Mouse (Mus musculus) midbrain, embryonic 13.5 days (tissue): ENCODE data around the gene Rab19. TPM values are rescaled to one million over a fixed set of nuclear protein-coding genes. Genes with fewer than 3 reads are reported as not detected.

Experiments used
- ATAC-seq: fragments of 200-750 bp; cut with Nextera tagmentation; 2 replicates; pipeline ENCODE4 v1.8.0; 2017; ENCODE audit warnings: mild to moderate bottlenecking, moderate TSS enrichment, moderate library complexity
- H3K27ac ChIP-seq: fragments of 300-500 bp; sonication (generic); 2 replicates; pipeline ENCODE4 v1.5.1; 2015; ENCODE audit warnings: inconsistent platforms, mild to moderate bottlenecking, moderate library complexity
- H3K27me3 ChIP-seq: fragments of 300-500 bp; sonication (generic); 2 replicates; pipeline ENCODE4 v1.6.1; 2015; ENCODE audit warnings: mild to moderate bottlenecking, inconsistent platforms
- H3K36me3 ChIP-seq: fragments of 300-500 bp; sonication (generic); 2 replicates; pipeline ENCODE4 v1.6.1; 2015; ENCODE audit warnings: mild to moderate bottlenecking, inconsistent platforms
- H3K4me1 ChIP-seq: fragments of 300-500 bp; sonication (generic); replicated peaks from 2 replicates; pipeline ENCODE4 v1.6.1; 2015; ENCODE audit warnings: inconsistent platforms
- H3K4me2 ChIP-seq: fragments of 300-500 bp; sonication (generic); replicated peaks from 2 replicates; pipeline ENCODE4 v1.6.1; 2015; ENCODE audit warnings: moderate library complexity, mild to moderate bottlenecking, inconsistent platforms
- H3K4me3 ChIP-seq: fragments of 300-500 bp; sonication (generic); replicated peaks from 2 replicates; pipeline ENCODE4 v1.5.1; 2015; ENCODE audit warnings: mild to moderate bottlenecking, inconsistent platforms
- H3K9ac ChIP-seq: fragments of 300-500 bp; sonication (generic); replicated peaks from 2 replicates; pipeline ENCODE4 v1.6.1; 2015; ENCODE audit warnings: mild to moderate bottlenecking, inconsistent platforms
- H3K9me3 ChIP-seq: fragments of 300-500 bp; sonication (generic); 2 replicates; pipeline ENCODE4 v1.6.1; 2016; ENCODE audit warnings: mild to moderate bottlenecking, inconsistent platforms
- WGBS: fragments of 180-500 bp; shearing (Covaris S2); methylation state at CpG from one replicate; pipeline ENCODE4 v1.1.7; 2015; 5-methylcytosine and 5-hydroxymethylcytosine counted together
- polyA plus RNA-seq: library from polyadenylated mRNA; unstranded; fragments of >200 nt; fragmentation: Nextera tagmentation; extraction: Ambion mirVana; gene quantifications from 2 replicates; pipeline ENCODE4 v1.2.1, GENCODE M21; 2015

The Rab19 gene
- polyA plus RNA-seq: 0.23 and 0.34 TPM in 2 replicates

DNA sequence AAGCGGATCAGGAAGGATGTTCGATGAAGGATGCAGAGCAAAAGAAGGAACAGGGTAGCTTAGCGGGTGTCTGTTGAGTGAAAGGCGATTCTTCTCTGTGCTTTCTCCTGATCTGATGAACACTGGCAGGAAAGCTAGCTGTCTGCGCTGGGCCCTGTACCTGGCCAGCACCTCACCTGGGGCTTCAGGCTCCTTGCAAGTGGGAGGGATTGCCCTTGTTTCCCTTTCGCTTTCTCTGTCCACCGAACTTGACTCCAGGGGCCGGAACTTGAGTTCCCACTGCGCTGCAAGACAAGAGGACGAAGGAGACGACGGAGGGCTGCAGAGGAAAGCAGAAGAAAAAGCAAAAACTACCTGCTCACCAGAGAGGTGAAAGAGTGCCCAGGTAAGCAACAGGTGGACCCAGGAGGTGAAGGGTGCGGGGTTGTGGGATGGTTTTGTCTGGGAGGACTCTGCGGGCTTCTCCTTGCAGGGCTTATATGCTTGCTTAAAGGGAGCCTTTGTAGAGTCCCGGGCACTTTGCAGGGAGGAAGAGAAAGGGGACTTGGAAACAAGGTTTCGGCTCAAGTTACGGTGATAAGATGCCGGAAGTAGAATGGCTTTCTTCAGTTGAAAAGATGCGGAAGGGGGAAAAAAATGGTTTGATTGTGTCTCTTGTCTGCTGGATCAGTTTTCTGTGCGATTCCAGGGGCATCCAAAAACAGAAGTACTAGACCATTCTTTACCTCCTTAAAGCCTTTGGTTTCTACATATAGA, at the start of gene Rab19:
TSS of gene Rab19 (plus strand) at position 51 of the 756 bp plus-strand sequence.
- Histone ChIP-seq H3K27me3 (peaks cover 24% of the 10 kb centered on the region), H3K36me3 (no peaks in the 10 kb centered on the region), H3K4me2 (peak within 1 kb of the TSS; percentile 44), H3K4me1 (peaks cover 12% of the 10 kb centered on the region), H3K9ac (no peak within 1 kb of the TSS), H3K9me3 (no peaks in the 10 kb centered on the region), H3K27ac (no peak within 1 kb of the TSS), H3K4me3 (peak within 1 kb of the TSS; percentile 21)
- no peak for ATAC-seq
- WGBS: 8% methylated on average over 20 of the region's 20 CpGs

DNA sequence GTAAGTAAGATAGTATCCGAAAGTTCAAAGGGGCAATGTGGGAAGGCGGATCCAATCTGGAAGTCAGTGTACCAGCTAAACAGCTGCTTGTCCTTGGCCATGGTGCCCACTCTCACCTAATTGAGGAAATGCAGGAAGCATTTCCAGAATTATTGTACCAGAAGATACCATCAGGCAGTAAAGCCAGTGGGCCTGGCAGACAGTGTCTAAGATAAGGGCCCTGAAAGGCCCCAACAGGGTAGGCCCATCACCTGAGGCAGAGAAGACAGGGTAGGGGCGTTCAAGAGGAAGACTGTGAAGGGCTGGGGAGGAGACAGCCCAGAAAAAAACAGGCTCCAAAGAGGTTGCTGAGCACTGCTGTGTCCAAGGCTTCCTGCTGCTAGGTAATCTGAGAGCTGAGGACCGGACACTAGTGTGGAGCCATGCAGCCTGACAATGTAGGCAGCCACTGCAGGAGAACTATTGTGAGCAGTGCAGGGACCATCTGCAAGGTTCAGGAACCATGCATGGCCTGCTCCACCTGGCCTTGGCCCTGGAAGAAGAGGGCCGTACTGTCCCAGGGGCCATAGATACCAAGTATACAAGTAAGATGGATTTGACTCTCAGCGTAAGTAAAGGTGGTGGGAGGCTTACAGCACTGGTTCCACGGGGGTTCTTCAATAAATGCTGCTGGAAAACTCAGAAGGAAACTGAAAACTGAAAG, 48.8 kb upstream of the Rab19 start:
- H3K27ac ChIP-seq: no peak overlapping the region
- H3K4me1 ChIP-seq: no peaks in the 10 kb centered on the region
- H3K36me3 ChIP-seq: peaks cover 48% of the 10 kb centered on the region
- no peak for ATAC-seq
- no peak overlapping the region for H3K4me3 ChIP-seq
- H3K9me3 ChIP-seq: no peaks in the 10 kb centered on the region
- H3K4me2 ChIP-seq: no peak overlapping the region
- no peaks in the 10 kb centered on the region for H3K27me3 ChIP-seq
- H3K9ac ChIP-seq: no peak overlapping the region
- WGBS: 82% methylated on average over 7 of the region's 7 CpGs

DNA sequence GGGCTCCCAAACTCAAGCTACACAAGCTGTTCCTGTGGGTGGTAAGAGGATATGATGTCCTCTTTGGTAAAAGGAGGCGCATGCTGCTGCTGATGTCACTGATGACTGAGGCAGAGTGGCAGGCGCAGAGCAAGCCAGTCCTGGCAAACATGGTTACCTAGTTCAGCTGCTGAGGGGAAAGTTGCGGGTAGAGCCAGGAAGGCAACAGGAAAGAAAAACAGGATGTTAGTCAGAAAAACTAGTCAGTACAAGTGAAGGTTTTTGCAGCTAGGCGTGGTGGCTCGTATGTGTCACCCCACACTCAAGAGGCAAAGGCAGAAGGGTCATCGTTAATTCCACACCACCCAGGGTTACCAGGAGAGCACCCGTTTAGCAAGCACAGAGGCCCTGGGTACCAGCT, 46.8 kb upstream of the Rab19 start:
- WGBS: 95% methylated on average over 7 of the region's 7 CpGs
- Histone ChIP-seq H3K9ac (no peak overlapping the region), H3K4me2 (no peak overlapping the region), H3K27ac (no peak overlapping the region), H3K27me3 (no peaks in the 10 kb centered on the region), H3K4me1 (no peaks in the 10 kb centered on the region), H3K4me3 (no peak overlapping the region), H3K36me3 (peaks cover 58% of the 10 kb centered on the region), H3K9me3 (no peaks in the 10 kb centered on the region)
- ATAC-seq: no peak

DNA sequence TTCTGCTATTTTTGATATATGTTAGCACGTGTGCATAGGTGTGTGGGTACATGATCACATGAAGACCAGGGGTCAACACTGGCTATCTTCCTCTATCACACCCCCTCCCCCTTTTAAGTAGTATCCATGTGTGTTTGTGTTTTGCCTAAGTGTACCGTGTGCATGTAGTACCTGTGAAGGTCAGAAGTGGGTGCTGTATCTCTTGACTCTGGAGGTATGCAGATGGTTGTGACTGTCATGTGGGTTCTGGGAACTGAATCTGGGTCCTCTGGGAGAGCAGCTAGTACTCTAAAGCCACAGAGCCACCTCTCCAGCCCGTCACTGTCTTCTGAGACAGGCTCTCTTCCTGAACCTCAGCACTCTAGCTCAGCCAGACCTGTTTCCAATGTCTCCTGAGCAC, 46.1 kb upstream of the Rab19 start:
- H3K27me3 ChIP-seq: no peaks in the 10 kb centered on the region
- no peak for ATAC-seq
- no peak overlapping the region for H3K9ac ChIP-seq
- H3K4me3 ChIP-seq: no peak overlapping the region
- H3K27ac ChIP-seq: no peak overlapping the region
- no peaks in the 10 kb centered on the region for H3K4me1 ChIP-seq
- H3K9me3 ChIP-seq: no peaks in the 10 kb centered on the region
- no peak overlapping the region for H3K4me2 ChIP-seq
- H3K36me3 ChIP-seq: peaks cover 57% of the 10 kb centered on the region
- 94% methylated on average over 3 of the region's 3 CpGs for WGBS

DNA sequence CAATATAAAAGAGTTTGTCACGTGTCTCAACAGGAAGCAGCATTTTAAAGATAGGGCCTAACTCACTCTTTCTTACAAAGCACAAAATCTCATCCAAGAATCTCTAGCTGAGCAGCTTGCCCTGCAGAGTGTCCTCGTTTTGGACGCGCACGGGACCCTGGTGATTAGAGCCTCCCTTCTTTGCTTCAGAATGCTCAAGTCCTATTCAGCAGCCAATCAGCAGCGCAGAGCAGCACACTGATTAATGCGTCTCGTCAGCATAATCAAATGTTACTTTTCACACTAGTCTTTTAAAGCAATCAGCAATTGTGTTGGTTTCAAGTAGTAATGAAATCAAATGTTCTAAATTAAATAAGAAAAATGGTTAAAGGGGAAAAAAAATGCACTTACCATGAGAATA, 42.6 kb upstream of the Rab19 start:
- Histone ChIP-seq H3K4me1 (no peaks in the 10 kb centered on the region), H3K4me2 (no peak overlapping the region), H3K9me3 (no peaks in the 10 kb centered on the region), H3K27me3 (no peaks in the 10 kb centered on the region), H3K36me3 (peaks cover 71% of the 10 kb centered on the region), H3K4me3 (no peak overlapping the region), H3K27ac (no peak overlapping the region), H3K9ac (no peak overlapping the region)
- no peak for ATAC-seq
- WGBS: 83% methylated on average over 8 of the region's 8 CpGs

DNA sequence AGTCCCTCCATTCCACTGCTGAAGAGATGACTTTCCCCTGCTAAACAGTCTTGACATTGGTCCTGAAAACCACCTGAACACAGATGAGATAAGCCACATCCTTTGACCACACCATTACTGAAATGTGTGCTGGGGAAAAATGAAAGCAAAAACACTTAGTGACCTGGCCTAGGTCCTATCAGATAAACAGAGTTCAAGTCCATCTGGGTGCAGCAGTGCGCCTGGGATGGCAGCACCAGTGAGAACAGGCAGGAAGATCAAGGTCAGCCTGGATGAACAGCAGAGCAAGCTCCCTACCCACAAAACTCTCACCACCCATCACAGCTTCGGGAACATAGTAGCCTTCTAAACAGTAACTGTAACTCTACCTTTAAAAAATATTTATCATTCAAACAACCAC, 39.2 kb upstream of the Rab19 start:
- Histone ChIP-seq H3K9me3 (no peaks in the 10 kb centered on the region), H3K27me3 (no peaks in the 10 kb centered on the region), H3K4me3 (no peak overlapping the region), H3K4me2 (no peak overlapping the region), H3K27ac (no peak overlapping the region), H3K36me3 (peaks cover 52% of the 10 kb centered on the region), H3K9ac (no peak overlapping the region), H3K4me1 (peaks cover 20% of the 10 kb centered on the region)
- ATAC-seq: no peak
- WGBS: 82% methylated on average over 2 of the region's 2 CpGs

DNA sequence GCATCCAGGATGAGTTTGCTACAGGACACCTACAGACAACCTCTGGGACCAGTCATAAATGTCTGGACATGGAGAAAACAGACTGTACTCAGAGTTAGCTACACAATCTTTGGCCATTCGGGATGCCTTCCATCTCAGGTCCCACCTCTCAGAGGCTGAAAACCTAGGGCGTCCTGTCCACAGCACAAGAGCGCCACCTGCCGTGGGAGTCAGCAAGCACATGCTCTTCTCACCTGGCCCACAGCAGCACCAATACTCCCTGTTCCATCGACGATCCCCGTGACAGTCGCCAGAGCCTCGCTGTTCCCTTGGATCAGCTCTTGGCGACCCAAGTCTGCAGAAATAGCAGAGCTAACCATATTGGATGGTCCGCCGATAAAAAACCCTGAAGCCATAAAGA, 37.0 kb upstream of the Rab19 start:
- H3K9me3 ChIP-seq: no peaks in the 10 kb centered on the region
- WGBS: 21% methylated on average over 12 of the region's 12 CpGs
- ATAC-seq: peak; percentile 72

DNA sequence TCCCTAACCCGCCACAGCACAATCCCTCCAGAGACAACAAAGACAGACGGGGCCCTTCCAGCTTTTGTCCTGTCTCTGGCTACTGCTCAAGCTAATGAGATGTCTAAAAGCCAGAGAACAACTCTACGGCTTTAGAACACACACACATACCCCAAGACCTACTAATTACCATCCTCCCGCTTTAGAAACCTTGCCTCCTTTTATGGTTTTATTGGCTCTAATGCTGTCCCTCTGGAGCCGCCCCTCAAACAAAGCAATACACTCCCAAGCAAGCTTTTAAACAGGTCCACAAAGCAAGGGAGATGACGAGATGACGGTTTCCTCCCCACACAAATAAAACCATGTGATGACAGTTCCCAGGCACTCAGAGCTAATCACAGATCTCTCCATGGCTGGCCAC, 35.5 kb upstream of the Rab19 start:
- 10% methylated on average over 7 of the region's 7 CpGs for WGBS
- no peak overlapping the region for H3K4me2 ChIP-seq
- no peak overlapping the region for H3K4me3 ChIP-seq
- no peaks in the 10 kb centered on the region for H3K27me3 ChIP-seq
- H3K9me3 ChIP-seq: no peaks in the 10 kb centered on the region
- peak overlapping the region; percentile 68 for H3K27ac ChIP-seq
- peak; percentile 41 for ATAC-seq
- H3K36me3 ChIP-seq: peaks cover 47% of the 10 kb centered on the region
- no peak overlapping the region for H3K9ac ChIP-seq
- peaks cover 44% of the 10 kb centered on the region for H3K4me1 ChIP-seq

More for the DNA sequence above, 37.0 kb upstream of the Rab19 start:
- H3K4me1 ChIP-seq: peaks cover 41% of the 10 kb centered on the region
- no peaks in the 10 kb centered on the region for H3K27me3 ChIP-seq
- peaks cover 35% of the 10 kb centered on the region for H3K36me3 ChIP-seq
- H3K4me3 ChIP-seq: no peak overlapping the region
- H3K9ac ChIP-seq: no peak overlapping the region
- no peak overlapping the region for H3K4me2 ChIP-seq
- H3K27ac ChIP-seq: no peak overlapping the region

DNA sequence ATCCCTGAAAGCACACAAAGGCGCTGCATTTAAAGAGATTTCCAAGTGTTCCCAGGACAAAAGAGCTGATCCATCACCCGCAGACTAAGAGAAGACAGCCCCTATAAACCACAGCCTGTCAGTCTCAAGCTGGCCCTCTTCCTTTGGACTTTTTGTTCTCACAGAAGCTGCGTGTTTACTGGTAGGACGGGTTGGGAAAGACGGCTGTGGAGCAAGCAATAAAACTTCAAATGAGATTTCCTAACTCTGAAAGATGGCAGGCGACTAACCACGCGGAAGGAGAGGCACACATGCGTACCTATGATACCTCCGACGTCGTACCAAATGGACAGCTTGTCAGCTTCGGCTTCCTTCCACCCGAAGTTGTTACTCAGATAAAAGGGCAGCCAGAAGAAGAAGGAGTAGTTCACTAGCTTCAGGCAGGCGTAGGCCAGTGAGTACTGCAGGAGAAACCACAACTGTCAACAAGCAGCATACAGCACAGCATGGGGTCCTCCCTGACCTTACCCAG, 33.9 kb upstream of the Rab19 start:
- Histone ChIP-seq H3K27ac (peak overlapping the region; percentile 77), H3K4me3 (no peak overlapping the region), H3K4me1 (peaks cover 44% of the 10 kb centered on the region), H3K4me2 (no peak overlapping the region), H3K36me3 (peaks cover 50% of the 10 kb centered on the region), H3K9ac (no peak overlapping the region), H3K27me3 (no peaks in the 10 kb centered on the region), H3K9me3 (no peaks in the 10 kb centered on the region)
- ATAC-seq: no peak
- 5% methylated on average over 15 of the region's 15 CpGs for WGBS

DNA sequence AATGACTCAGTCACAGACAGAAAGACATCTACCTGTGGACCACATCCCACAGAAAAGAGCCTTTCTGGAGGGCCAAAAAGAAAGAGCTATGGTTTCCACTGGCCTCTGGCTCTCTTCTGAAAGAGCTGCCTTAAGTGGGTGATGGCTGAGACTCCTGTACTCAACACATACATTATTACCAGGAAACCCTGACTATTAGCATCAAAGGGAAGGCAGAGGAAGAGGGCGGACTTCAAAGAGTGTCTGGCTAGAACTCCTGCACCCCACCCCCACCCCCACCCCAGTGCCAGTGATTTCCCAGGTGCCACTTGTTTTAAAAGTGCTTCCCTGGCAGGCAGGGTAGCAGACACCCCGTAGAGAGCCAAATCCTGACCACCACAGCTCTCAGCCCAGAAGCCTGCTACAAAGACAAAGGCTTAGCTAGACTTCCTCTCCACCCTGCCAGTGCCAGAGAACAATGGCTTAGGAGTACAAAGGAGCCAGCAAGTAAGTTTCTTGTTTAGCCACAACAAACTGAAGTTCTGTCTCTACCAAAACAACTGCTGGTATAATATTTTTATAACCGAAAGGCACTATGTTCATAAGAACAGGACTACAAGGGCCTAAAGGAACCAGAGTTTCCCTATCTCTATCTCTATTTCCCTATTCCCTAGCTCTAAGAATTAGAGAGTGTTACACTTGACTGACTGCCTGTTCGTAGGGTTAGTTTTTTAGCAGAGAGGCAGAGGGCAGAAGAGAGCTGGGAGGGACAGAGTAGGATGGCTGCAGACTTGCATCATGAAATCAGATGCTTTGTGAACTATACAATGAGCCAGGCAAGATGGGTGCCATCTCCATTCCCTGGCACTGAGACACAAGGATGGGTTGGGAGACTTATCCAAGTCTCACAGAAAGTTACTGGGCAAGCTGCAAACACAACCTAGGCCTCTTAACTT, 32.8 kb upstream of the Rab19 start:
- no peaks in the 10 kb centered on the region for H3K27me3 ChIP-seq
- no peak overlapping the region for H3K4me2 ChIP-seq
- peaks cover 43% of the 10 kb centered on the region for H3K36me3 ChIP-seq
- H3K9me3 ChIP-seq: no peaks in the 10 kb centered on the region
- ATAC-seq: no peak
- peak overlapping the region; percentile 77 for H3K27ac ChIP-seq
- peaks cover 44% of the 10 kb centered on the region for H3K4me1 ChIP-seq
- WGBS: 15% methylated on average over 4 of the region's 4 CpGs
- no peak overlapping the region for H3K4me3 ChIP-seq
- no peak overlapping the region for H3K9ac ChIP-seq

- Histone ChIP-seq H3K36me3 (peaks cover 42% of the 10 kb centered on the region), H3K4me1 (peaks cover 44% of the 10 kb centered on the region), H3K27ac (peak overlapping the region; percentile 77), H3K9me3 (no peaks in the 10 kb centered on the region), H3K4me3 (no peak overlapping the region), H3K27me3 (no peaks in the 10 kb centered on the region), H3K9ac (no peak overlapping the region), H3K4me2 (no peak overlapping the region)
- 63% methylated on average over 6 of the region's 6 CpGs for WGBS
- no peak for ATAC-seq
These were observed 32.0 kb upstream of the Rab19 start for GRCm38 (mm10) chr6:39348946-39349345.
